In the genomic region with DNA sequence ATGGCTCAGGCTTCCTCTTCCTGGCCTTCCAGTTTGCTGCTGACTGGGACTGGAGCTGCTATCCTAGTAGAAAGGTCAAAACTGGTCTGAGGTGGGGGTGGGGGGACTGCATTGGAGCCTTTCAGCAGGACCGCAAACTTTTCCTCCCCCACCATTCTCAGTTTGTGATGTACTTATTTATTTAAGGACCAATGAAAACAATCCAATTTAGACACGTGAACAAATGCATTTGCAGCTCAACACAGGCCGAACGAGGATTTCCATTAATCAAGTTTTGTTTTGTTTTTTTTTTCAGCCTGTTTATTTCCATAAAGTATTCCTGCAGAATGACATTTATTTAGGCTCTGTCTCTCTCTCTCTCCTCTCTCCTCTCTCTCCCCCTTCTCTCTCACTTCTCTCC, we compare ENCODE assay signal across 10 mouse cellular contexts. TPM values are rescaled to one million over a fixed set of nuclear protein-coding genes. Genes with fewer than 3 reads are reported as not detected.
DNase-seq lines count a peak whose midpoint lies in the region; ATAC-seq lines count a peak whose summit lies in the region.
"Had no signal": no experiment of that assay in that cellular context is flagged by ENCODE, and none has a peak within 500 bp of the region (broad histone marks: within the 10 kb centered on the region; RNA-seq: fewer than 3 reads in every experiment).

No protein-coding gene starts in this region.

- no peak for ATAC-seq in heart, embryonic 13.5 days (ENCODE audit: extremely low read depth, insufficient number of reproducible peaks, low FRiP score, low TSS enrichment)
- ATAC-seq in embryonic facial prominence, embryonic 11.5 days (replicated peaks; ENCODE audit: insufficient number of reproducible peaks, low FRiP score, low TSS enrichment, low read depth), result no peak
- no peak for ATAC-seq in hindbrain, embryonic 13.5 days (ENCODE audit: low FRiP score)
- no peak for ATAC-seq in midbrain, embryonic 12.5 days (ENCODE audit: low FRiP score, low read depth)
- no peak for ATAC-seq in erythroblast, adult 5-6 weeks (replicated peaks; ENCODE audit: low FRiP score, poor library complexity, severe bottlenecking)
- ATAC-seq: liver, postnatal 0 days; Patski had no signal

- peaks cover 50% of the 10 kb centered on the region for H3K4me1 ChIP-seq in heart, embryonic 13.5 days
- H3K4me1 ChIP-seq in embryonic facial prominence, embryonic 11.5 days (ENCODE audit: control insufficient read depth, insufficient read depth, low read length), result peaks cover 14% of the 10 kb centered on the region
- peaks cover 82% of the 10 kb centered on the region for H3K4me1 ChIP-seq in hindbrain, embryonic 13.5 days (replicated peaks)
- peaks cover 54% of the 10 kb centered on the region for H3K4me1 ChIP-seq in midbrain, embryonic 12.5 days

- peak overlapping the region; percentile 99 for H3K4me2 ChIP-seq in heart, embryonic 13.5 days
- peak overlapping the region; percentile 94 for H3K4me2 ChIP-seq in embryonic facial prominence, embryonic 11.5 days (ENCODE audit: low read depth, low read length)
- peak overlapping the region; percentile 98 for H3K4me2 ChIP-seq in hindbrain, embryonic 13.5 days
- H3K4me2 ChIP-seq in midbrain, embryonic 12.5 days (replicated peaks), result peak overlapping the region; percentile 95

- H3K36me3 ChIP-seq in heart, embryonic 13.5 days, result 0 out of 2 replicates have a peak, but pooled peaks cover 5% of the 10 kb centered on the region
- peaks cover 4% of the 10 kb centered on the region for H3K36me3 ChIP-seq in embryonic facial prominence, embryonic 11.5 days (replicated peaks; ENCODE audit: control insufficient read depth, insufficient read depth, low read depth, low read length)
- 0 out of 2 replicates have a peak, but pooled peaks cover 5% of the 10 kb centered on the region for H3K36me3 ChIP-seq in hindbrain, embryonic 13.5 days
- H3K36me3 ChIP-seq in midbrain, embryonic 12.5 days, result peaks cover 10% of the 10 kb centered on the region; the same call in 1 of the 2 replicates

- intact Hi-C loops in heart, postnatal 36 days (cut with DNase I), result loop anchor here (5.0 to 10.0 kb wide), 2 partner anchors 161 to 259 kb away; a partner anchor contains a TSS

- no peaks in the 10 kb centered on the region for H3K9me3 ChIP-seq in heart, embryonic 13.5 days
- H3K9me3 ChIP-seq in embryonic facial prominence, embryonic 11.5 days (replicated peaks; ENCODE audit: control insufficient read depth, low read length), result no peaks in the 10 kb centered on the region
- no peaks in the 10 kb centered on the region for H3K9me3 ChIP-seq in hindbrain, embryonic 13.5 days
- H3K9me3 ChIP-seq in midbrain, embryonic 12.5 days, result no peaks in the 10 kb centered on the region

- peaks cover 28% of the 10 kb centered on the region for H3K27me3 ChIP-seq in heart, embryonic 13.5 days (replicated peaks)
- H3K27me3 ChIP-seq in embryonic facial prominence, embryonic 11.5 days (ENCODE audit: control insufficient read depth, insufficient read depth, low read length), result no peaks in the 10 kb centered on the region
- peaks cover 17% of the 10 kb centered on the region for H3K27me3 ChIP-seq in hindbrain, embryonic 13.5 days
- H3K27me3 ChIP-seq in midbrain, embryonic 12.5 days, result peaks cover 30% of the 10 kb centered on the region

- H3K9ac ChIP-seq in heart, embryonic 13.5 days, result 0 out of 2 replicates have a peak overlapping the region, but pooled peaks have one; percentile 33
- peak overlapping the region; percentile 22 for H3K9ac ChIP-seq in embryonic facial prominence, embryonic 11.5 days (replicated peaks; ENCODE audit: low read length)
- H3K9ac ChIP-seq in hindbrain, embryonic 13.5 days, result peak overlapping the region; percentile 19; the same call in 1 of the 2 replicates
- H3K9ac ChIP-seq in midbrain, embryonic 12.5 days (replicated peaks), result peak overlapping the region; percentile 87; the same call in 1 of the 2 replicates
- H3K9ac ChIP-seq: liver, postnatal 0 days had no signal

- H3K27ac ChIP-seq in heart, embryonic 13.5 days (replicated peaks), result no peak overlapping the region
- no peak overlapping the region for H3K27ac ChIP-seq in embryonic facial prominence, embryonic 11.5 days (replicated peaks; ENCODE audit: low read depth, low read length)
- H3K27ac ChIP-seq in hindbrain, embryonic 13.5 days, result 0 out of 2 replicates have a peak overlapping the region, but pooled peaks have one; percentile 40
- no peak overlapping the region for H3K27ac ChIP-seq in midbrain, embryonic 12.5 days (replicated peaks)

- DNase-seq in heart, postnatal 36 days, result no peak
- peak; percentile 18 for DNase-seq in embryonic facial prominence, embryonic 11.5 days (ENCODE audit: low spot score)
- no peak for DNase-seq in layer of hippocampus, adult 9-11 months
- no peak for DNase-seq in adrenal gland, postnatal 10 days
- DNase-seq: liver, postnatal 0 days had no signal

- 0 out of 2 replicates have a peak overlapping the region, but pooled peaks have one; percentile 10 for H3K4me3 ChIP-seq in heart, embryonic 13.5 days
- H3K4me3 ChIP-seq in embryonic facial prominence, embryonic 11.5 days (ENCODE audit: low read depth, low read length), result peak overlapping the region; percentile 86
- peak overlapping the region; percentile 81 for H3K4me3 ChIP-seq in hindbrain, embryonic 13.5 days
- H3K4me3 ChIP-seq in midbrain, embryonic 12.5 days, result peak overlapping the region; percentile 86

- WGBS in heart, embryonic 13.5 days, result 47% methylated on average over 4 of the region's 4 CpGs
- WGBS in embryonic facial prominence, embryonic 11.5 days, result 25% methylated on average over 4 of the region's 4 CpGs
- 10% methylated on average over 4 of the region's 4 CpGs for WGBS in hindbrain, embryonic 13.5 days
- 21% methylated on average over 4 of the region's 4 CpGs for WGBS in midbrain, embryonic 12.5 days

RNA-seq across cellular contexts. Expression of a gene that starts 2.5 kb away (rescaled TPM):
- 16.1 and 18.6 TPM in 2 replicates for polyA plus RNA-seq in heart, embryonic 13.5 days (2015; fragmentation: Nextera tagmentation; extraction: Ambion mirVana)
- 1 to 10 TPM; 2.5 to 3.4 TPM for total RNA-seq in heart, postnatal 36 days (2021)
- 45.0 and 50.7 TPM in 2 replicates for polyA plus RNA-seq in embryonic facial prominence, embryonic 11.5 days (2014; fragmentation: Nextera tagmentation; extraction: Ambion mirVana)
- 53.8 and 76.0 TPM in 2 replicates for polyA plus RNA-seq in hindbrain, embryonic 13.5 days (2015; fragmentation: Nextera tagmentation; extraction: Ambion mirVana)
- polyA plus RNA-seq in midbrain, embryonic 12.5 days (2016; fragmentation: Nextera tagmentation; extraction: Ambion mirVana), result 90.6 and 100 TPM in 2 replicates
- total RNA-seq in erythroblast, adult 5-6 weeks (2015; ENCODE audit: low replicate concordance), result not detected in 2 replicates
- total RNA-seq in erythroblast, adult 5-6 weeks (2017; ENCODE audit: low replicate concordance), result 0.42 TPM in 1 of 2 replicates, not detected in the other
- 10 to 100 TPM; 35.3 to 40.0 TPM for total RNA-seq in adrenal gland, postnatal 10 days (2021)

Comparison
In these comparisons a context has a peak if more than half of its experiments do, and no peak if none do; other contexts are left out.
1. H3K4me3 ChIP-seq: peak in every context shown above with its lines; median percentile 86 in embryonic facial prominence, embryonic 11.5 days; 86 in midbrain, embryonic 12.5 days; 81 in hindbrain, embryonic 13.5 days; 10 in heart, embryonic 13.5 days.
2. H3K9ac ChIP-seq: peak in every context shown above with its lines; median percentile 87 in midbrain, embryonic 12.5 days; 33 in heart, embryonic 13.5 days; 22 in embryonic facial prominence, embryonic 11.5 days; 19 in hindbrain, embryonic 13.5 days.